In the genomic region with DNA sequence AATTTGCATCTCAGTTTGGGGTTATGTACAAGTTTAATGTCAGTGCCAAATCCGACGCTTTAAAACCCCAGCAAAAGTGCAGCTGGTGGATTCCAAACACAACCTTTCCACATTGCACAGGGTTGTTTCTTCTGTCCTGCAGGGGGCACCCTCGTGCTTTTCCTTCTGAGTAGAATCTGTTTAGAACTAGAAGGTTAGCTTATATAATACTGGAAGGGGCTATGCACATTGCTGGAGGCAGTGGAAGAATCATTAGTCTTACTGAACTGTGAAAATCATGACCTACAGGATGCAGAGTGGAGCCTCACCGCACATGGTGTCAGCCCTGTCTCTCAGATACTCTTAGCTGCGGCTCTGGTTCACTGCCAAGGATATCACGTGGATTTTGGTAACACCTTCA, we compare ENCODE assay signal across 8 mouse cellular contexts. TPM values are rescaled to one million over a fixed set of nuclear protein-coding genes. Genes with fewer than 3 reads are reported as not detected.
DNase-seq lines count a peak whose midpoint lies in the region; TF ChIP-seq lines count a peak whose summit lies in the region.

No protein-coding gene starts in this region.

- no peak overlapping the region for H3K4me3 ChIP-seq in heart, adult 2 months

- H3K27me3 ChIP-seq in heart, adult 2 months (ENCODE audit: control insufficient read depth, insufficient read depth, low read length) = no peaks in the 10 kb centered on the region

- peaks cover 5% of the 10 kb centered on the region for H3K4me1 ChIP-seq in heart, adult 2 months (ENCODE audit: control insufficient read depth, insufficient read depth, low read length)

- intact Hi-C loops in heart, adult 2 months (cut with DNase I) = loop anchor here (2.0 to 10.0 kb wide), 2 partner anchors 161 to 275 kb away; no protein-coding TSS in a partner anchor

- H3K9ac ChIP-seq in heart, adult 2 months (ENCODE audit: low read depth, low read length) = no peak overlapping the region

- H3K79me2 ChIP-seq in heart, adult 2 months (replicated peaks; ENCODE audit: control insufficient read depth, insufficient read depth, low read length) = no peaks in the 10 kb centered on the region

- TF ChIP-seq CTCF in heart, adult 2 months (IDR thresholded peaks at IDR 0.05) = peak; percentile 76
- TF ChIP-seq CTCF in brain, embryonic 14.5 days (IDR thresholded peaks at IDR 0.05; ENCODE audit: borderline replicate concordance, extremely low read depth, insufficient read depth, insufficient read length) = peak; percentile 48; the same call in 1 of the 2 replicates

- DNase-seq in heart, adult 2 months = peak; percentile 56 to 63
- no peak for DNase-seq in heart, adult 8-10 months (ENCODE audit: low spot score)
- DNase-seq in CD8-positive naive resting alpha-beta T cell, adult 2 months (ENCODE audit: low read depth in 2 of 2, low spot score in 2 of 2) = peak; percentile 60 to 77
- peak; percentile 62 for DNase-seq in brain, embryonic 14.5 days (ENCODE audit: low read depth)
- peak; percentile 29 to 67 for DNase-seq in gastrocnemius, postnatal 4 days (ENCODE audit: low spot score in 2 of 2)
- peak; percentile 77 to 83 for DNase-seq in left cerebral cortex, adult 18-20 months (ENCODE audit: low spot score in 2 of 2)
- DNase-seq in naive thymus-derived CD4-positive, alpha-beta T cell, adult 2 months (ENCODE audit: low read depth) = peak; percentile 86
- peak; percentile 76 for DNase-seq in thymus, postnatal 0 days (ENCODE audit: low spot score)

- no peak for TF ChIP-seq POLR2A in heart, adult 2 months (IDR thresholded peaks at IDR 0.05; ENCODE audit: insufficient read depth, low read depth, low read length)
- TF ChIP-seq POLR2A in brain, embryonic 14.5 days (IDR thresholded peaks at IDR 0.05; ENCODE audit: borderline replicate concordance, extremely low read depth, insufficient read depth, insufficient read length, poor library complexity, severe bottlenecking) = no peak

- no peaks in the 10 kb centered on the region for H3K36me3 ChIP-seq in heart, adult 2 months (ENCODE audit: control insufficient read depth, insufficient read depth, low read length)

- no peak overlapping the region for H3K27ac ChIP-seq in heart, adult 2 months

- no peak for TF ChIP-seq EP300 in heart, adult 2 months (IDR thresholded peaks at IDR 0.05; ENCODE audit: insufficient read depth, low read depth, low read length)

- WGBS in heart, adult 2 months = 48% methylated on average over 6 of the region's 6 CpGs

RNA-seq across cellular contexts. Expression of gene Il1rl1, which starts 49.3 kb away (rescaled TPM):
- total RNA-seq in heart, adult 2 months (2021) = 1 to 10 TPM; 1.1 to 1.8 TPM
- polyA plus RNA-seq in heart, adult 2 months (2012; rRNA removed) = 0.35 and 0.67 TPM in 2 replicates
- 1 to 10 TPM in 1 of 4 experiments, under 1 TPM in 3; 0.37 to 1.6 (median 0.87) TPM for total RNA-seq in heart, adult 8-10 months (2022)
- polyA plus RNA-seq in brain, embryonic 14.5 days (2012; rRNA removed) = 0.16 and 0.42 TPM in 2 replicates
- total RNA-seq in gastrocnemius, postnatal 4 days (2021) = 1 to 10 TPM; 5.9 to 8.8 TPM
- under 1 TPM in 1 of 2 experiments, not detected in 1; 0.09 TPM for total RNA-seq in left cerebral cortex, adult 18-20 months (2021)
- 0.38 and 0.41 TPM in 2 replicates for polyA plus RNA-seq in thymus, postnatal 0 days (2015; fragmentation: Nextera tagmentation; extraction: Ambion mirVana)

RNA-seq across cellular contexts. Expression of gene Il1rl2, which starts 55.7 kb away (rescaled TPM):
- total RNA-seq in heart, adult 2 months (2021) = 1 to 10 TPM in 1 of 2 experiments, under 1 TPM in 1; 0.84 to 1.1 TPM
- polyA plus RNA-seq in heart, adult 2 months (2012; rRNA removed) = 1.5 and 2.3 TPM in 2 replicates
- total RNA-seq in heart, adult 8-10 months (2022) = 1 to 10 TPM in 2 of 4 experiments, under 1 TPM in 2; 0.60 to 1.7 (median 1.2) TPM
- polyA plus RNA-seq in brain, embryonic 14.5 days (2012; rRNA removed) = 1.2 and 1.5 TPM in 2 replicates
- total RNA-seq in gastrocnemius, postnatal 4 days (2021) = 1 to 10 TPM; 7.7 to 9.4 TPM
- 1 to 10 TPM; 1.2 to 1.5 TPM for total RNA-seq in left cerebral cortex, adult 18-20 months (2021)
- polyA plus RNA-seq in thymus, postnatal 0 days (2015; fragmentation: Nextera tagmentation; extraction: Ambion mirVana) = 5.9 and 7.3 TPM in 2 replicates
